Mouse (Mus musculus) heart, postnatal 0 days (tissue): ENCODE measurements at regions not wholly inside any gene's neighbourhood (a gene's known extent, or its start where the extent isn't known, plus 50 kb on each side); places are given as distances from the start of the nearest gene placed in this dataset.

ENCODE experiments used
- ATAC-seq: fragments of 200-750 bp; cut with Nextera tagmentation; 2 replicates; pipeline ENCODE4 v1.8.0; 2017; ENCODE audit warnings: low read depth, moderate number of reproducible peaks, moderate library complexity; ENCODE audit not compliant: insufficient read depth
- DNase-seq: peaks from one replicate; pipeline ENCODE4 v3.0.0-alpha.2; 2016; ENCODE audit warnings: low spot score
- H3K27ac ChIP-seq: fragments of 300-500 bp; sonication (generic); 2 replicates; pipeline ENCODE4 v1.5.1; 2014; ENCODE audit warnings: low read depth, mild to moderate bottlenecking
- H3K27me3 ChIP-seq: fragments of 300-500 bp; sonication (generic); 2 replicates; pipeline ENCODE4 v1.6.1; 2014; ENCODE audit warnings: low read length, mixed read lengths; ENCODE audit not compliant: control insufficient read depth, insufficient read depth
- H3K36me3 ChIP-seq: fragments of 300-500 bp; sonication (generic); replicated peaks from 2 replicates; pipeline ENCODE4 v1.6.1; 2014; ENCODE audit warnings: low read length, mixed read lengths; ENCODE audit not compliant: control insufficient read depth, insufficient read depth
- H3K4me1 ChIP-seq: fragments of 300-500 bp; sonication (generic); 2 replicates; pipeline ENCODE4 v1.6.1; 2014; ENCODE audit warnings: antibody characterized with exemption; ENCODE audit not compliant: control insufficient read depth, insufficient read depth
- H3K4me2 ChIP-seq: fragments of 300-500 bp; sonication (generic); 2 replicates; pipeline ENCODE4 v1.6.1; 2014; ENCODE audit warnings: low read depth, mild to moderate bottlenecking, low read length, moderate library complexity
- H3K4me3 ChIP-seq: fragments of 300-500 bp; sonication (generic); 2 replicates; pipeline ENCODE4 v1.5.1; 2014; ENCODE audit warnings: low read depth, low read length
- H3K9ac ChIP-seq: fragments of 300-500 bp; sonication (generic); replicated peaks from 2 replicates; pipeline ENCODE4 v1.6.1; 2014; ENCODE audit warnings: low read depth, low read length, mixed read lengths
- H3K9me3 ChIP-seq: fragments of 300-500 bp; sonication (generic); replicated peaks from 2 replicates; pipeline ENCODE4 v1.6.1; 2016; ENCODE audit warnings: low read length; ENCODE audit not compliant: control insufficient read depth
- CTCF ChIP-seq: IDR thresholded peaks from 2 replicates; pipeline ENCODE4 v1.5.1; 2016; ENCODE audit warnings: antibody characterized with exemption, control low read depth, low read depth
- EP300 ChIP-seq: IDR thresholded peaks from 2 replicates; pipeline ENCODE4 v1.6.1; 2016; ENCODE audit warnings: antibody characterized with exemption, low read depth
- WGBS: fragments of 180-500 bp; shearing (Covaris S2); extraction: QIAGEN DNeasy Blood & Tissue Kit; methylation state at CpG from one replicate; pipeline ENCODE4 v1.1.7; 2014; 5-methylcytosine and 5-hydroxymethylcytosine counted together

DNA sequence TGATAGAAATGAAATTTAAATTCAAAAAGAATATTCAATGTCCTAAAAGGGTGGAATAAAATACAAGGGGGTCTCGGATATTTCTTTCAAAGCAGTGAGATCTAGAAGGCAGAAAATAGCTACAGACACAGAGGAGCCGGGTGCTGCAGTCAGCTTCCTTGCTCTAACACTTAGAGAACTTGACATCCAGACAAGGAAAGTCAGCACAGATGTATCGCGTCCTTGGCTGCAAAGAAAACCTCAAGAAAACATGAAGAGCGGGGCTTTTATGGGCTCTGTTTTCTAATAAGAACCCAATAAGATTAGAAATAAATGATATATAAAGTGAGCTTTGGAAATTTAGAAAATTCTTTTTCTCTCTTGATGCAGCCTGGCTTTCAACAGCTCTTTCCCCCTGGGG lies 53.1 kb upstream of the Glis3 start:
- H3K4me1 ChIP-seq, result no peaks in the 10 kb centered on the region
- ATAC-seq, result no peak
- no peaks in the 10 kb centered on the region for H3K9me3 ChIP-seq
- DNase-seq, result no peak
- TF ChIP-seq CTCF (no peak), EP300 (no peak)
- H3K4me3 ChIP-seq, result no peak overlapping the region
- H3K9ac ChIP-seq, result no peak overlapping the region
- 44% methylated on average over 5 of the region's 5 CpGs for WGBS
- H3K4me2 ChIP-seq, result no peak overlapping the region
- no peak overlapping the region for H3K27ac ChIP-seq
- 0 out of 2 replicates have a peak, but pooled peaks cover 5% of the 10 kb centered on the region for H3K27me3 ChIP-seq
- no peaks in the 10 kb centered on the region for H3K36me3 ChIP-seq

GRCm38 (mm10) chr19:28733781-28734180 lies 53.9 kb upstream of the Glis3 start:
- Histone ChIP-seq H3K27me3 (0 out of 2 replicates have a peak, but pooled peaks cover 5% of the 10 kb centered on the region), H3K9me3 (no peaks in the 10 kb centered on the region), H3K4me3 (no peak overlapping the region), H3K4me1 (no peaks in the 10 kb centered on the region), H3K27ac (no peak overlapping the region), H3K4me2 (no peak overlapping the region), H3K9ac (no peak overlapping the region), H3K36me3 (no peaks in the 10 kb centered on the region)
- 80% methylated on average over 6 of the region's 6 CpGs for WGBS
- DNase-seq (no peak), ATAC-seq (no peak)
- TF ChIP-seq EP300 (no peak), CTCF (no peak)

DNA sequence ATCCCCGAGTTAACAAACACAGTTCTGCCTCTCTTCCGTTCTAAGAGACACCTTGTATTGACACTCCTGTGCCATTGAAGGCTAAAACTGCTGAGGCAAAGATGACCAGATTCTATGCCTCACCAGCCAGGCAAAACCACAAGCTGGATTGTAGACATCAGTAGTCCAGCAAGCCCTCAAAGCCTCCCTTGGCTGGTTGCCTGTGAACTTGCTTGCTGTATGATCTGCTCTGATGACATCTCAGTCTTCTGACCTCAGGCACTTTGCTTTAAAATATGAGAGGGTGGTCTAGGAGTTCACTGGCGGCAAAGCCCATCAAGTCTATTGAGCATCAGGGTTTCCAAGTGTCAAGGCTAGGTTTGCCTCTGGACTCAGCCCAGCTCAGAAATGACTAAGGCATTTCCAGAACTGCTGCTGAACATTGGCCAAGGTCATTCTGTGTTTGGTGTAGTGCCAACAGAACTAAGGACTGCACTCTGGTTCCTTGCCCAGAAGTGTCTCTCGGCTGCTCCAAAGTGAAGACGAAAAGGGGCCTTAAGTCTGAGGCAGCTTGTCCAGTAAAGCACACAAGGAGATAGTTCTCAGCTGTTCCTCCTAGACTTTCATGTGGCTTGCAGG lies 63.4 kb upstream of the Glis3 start:
- TF ChIP-seq CTCF (no peak), EP300 (no peak)
- H3K4me1 ChIP-seq, result 0 out of 2 replicates have a peak, but pooled peaks cover 14% of the 10 kb centered on the region
- no peak overlapping the region for H3K9ac ChIP-seq
- WGBS, result 54% methylated on average over 5 of the region's 5 CpGs
- DNase-seq (peak; percentile 58), ATAC-seq (peak; percentile 51; the same call in 1 of the 2 replicates)
- no peaks in the 10 kb centered on the region for H3K9me3 ChIP-seq
- no peak overlapping the region for H3K4me2 ChIP-seq
- H3K27ac ChIP-seq, result no peak overlapping the region
- no peaks in the 10 kb centered on the region for H3K27me3 ChIP-seq
- H3K4me3 ChIP-seq, result no peak overlapping the region
- no peaks in the 10 kb centered on the region for H3K36me3 ChIP-seq

- ATAC-seq (no peak), DNase-seq (no peak)
- WGBS, result 84% methylated on average over 2 of the region's 2 CpGs
- Histone ChIP-seq H3K9me3 (no peaks in the 10 kb centered on the region), H3K4me2 (no peak overlapping the region), H3K9ac (no peak overlapping the region), H3K4me3 (no peak overlapping the region), H3K36me3 (no peaks in the 10 kb centered on the region), H3K27me3 (no peaks in the 10 kb centered on the region), H3K27ac (no peak overlapping the region), H3K4me1 (0 out of 2 replicates have a peak, but pooled peaks cover 14% of the 10 kb centered on the region)
- TF ChIP-seq EP300 (no peak), CTCF (no peak)
Observed at GRCm38 (mm10) chr19:28745105-28745504, 65.2 kb upstream of the Glis3 start.

GRCm38 (mm10) chr19:28745534-28745933 lies 65.7 kb upstream of the Glis3 start:
- Histone ChIP-seq H3K4me1 (0 out of 2 replicates have a peak, but pooled peaks cover 14% of the 10 kb centered on the region), H3K9me3 (no peaks in the 10 kb centered on the region), H3K4me3 (no peak overlapping the region), H3K4me2 (no peak overlapping the region), H3K9ac (no peak overlapping the region), H3K27me3 (no peaks in the 10 kb centered on the region), H3K36me3 (no peaks in the 10 kb centered on the region), H3K27ac (no peak overlapping the region)
- DNase-seq, result peak; percentile 32
- 24% methylated on average over 8 of the region's 8 CpGs for WGBS
- no peak; the same call in 1 of the 2 replicates for ATAC-seq
- TF ChIP-seq EP300 (no peak), CTCF (no peak)

DNA sequence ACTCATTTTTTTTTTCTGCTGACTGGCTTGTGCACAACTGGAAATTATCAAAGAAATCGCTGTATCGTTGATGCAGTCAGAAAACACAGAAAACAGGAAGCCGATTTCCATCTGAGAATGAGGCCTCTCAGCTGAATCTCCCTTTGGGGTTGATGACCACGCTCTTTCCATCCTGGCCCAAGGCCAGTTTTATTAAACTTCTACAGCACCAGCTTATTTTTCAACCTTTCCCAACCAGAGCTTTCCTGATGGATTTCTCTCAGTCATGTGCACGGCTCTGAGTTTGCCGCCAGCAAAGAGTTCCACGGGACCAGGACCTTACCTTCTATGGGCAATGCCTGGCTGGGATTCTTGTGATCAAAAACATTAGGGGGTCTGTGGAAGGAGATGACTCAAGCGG lies 71.2 kb upstream of the Glis3 start:
- Histone ChIP-seq H3K36me3 (no peaks in the 10 kb centered on the region), H3K9ac (no peak overlapping the region), H3K4me3 (no peak overlapping the region; the same call in 1 of the 2 replicates), H3K27ac (no peak overlapping the region), H3K4me1 (no peaks in the 10 kb centered on the region), H3K9me3 (no peaks in the 10 kb centered on the region), H3K4me2 (peak overlapping the region; percentile 36; the same call in 1 of the 2 replicates), H3K27me3 (no peaks in the 10 kb centered on the region)
- DNase-seq, result no peak
- TF ChIP-seq EP300 (no peak), CTCF (no peak)
- no peak for ATAC-seq
- 58% methylated on average over 8 of the region's 8 CpGs for WGBS
